Mouse (Mus musculus) thymus, postnatal 0 days (tissue): ENCODE measurements around the gene Frrs1. TPM values are rescaled to one million over a fixed set of nuclear protein-coding genes. Genes with fewer than 3 reads are reported as not detected.

Source experiments
- DNase-seq: peaks from one replicate; pipeline ENCODE4 v3.0.0-alpha.2; 2015; ENCODE audit warnings: low spot score
- polyA plus RNA-seq: library from polyadenylated mRNA; unstranded; fragments of >200 nt; fragmentation: Nextera tagmentation; extraction: Ambion mirVana; gene quantifications from 2 replicates; pipeline ENCODE4 v1.2.1, GENCODE M21; 2015

The Frrs1 gene
- polyA plus RNA-seq, 1 experiment from 2014 or later: 14.9 TPM

DNA sequence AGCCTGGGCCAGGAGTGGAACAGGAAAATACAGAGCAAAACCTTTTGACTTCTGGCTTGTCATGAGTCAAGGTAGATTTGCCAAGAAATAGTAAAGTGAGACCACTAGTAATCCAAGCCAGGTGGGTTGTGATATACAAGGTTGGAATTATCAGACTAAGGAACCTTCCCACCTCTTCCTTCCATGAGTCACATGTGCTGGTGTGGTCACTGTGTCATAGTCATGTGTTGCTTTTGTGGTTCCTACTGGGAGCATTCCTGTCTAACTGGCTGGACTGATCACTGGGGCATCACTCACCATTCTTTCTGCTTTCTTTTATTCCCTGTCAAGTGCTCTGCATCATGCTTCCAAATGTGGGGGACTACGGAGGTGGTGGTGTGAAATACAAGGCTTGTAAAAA is 11.2 kb upstream of the Frrs1 start:
- DNase-seq: no peak

DNA sequence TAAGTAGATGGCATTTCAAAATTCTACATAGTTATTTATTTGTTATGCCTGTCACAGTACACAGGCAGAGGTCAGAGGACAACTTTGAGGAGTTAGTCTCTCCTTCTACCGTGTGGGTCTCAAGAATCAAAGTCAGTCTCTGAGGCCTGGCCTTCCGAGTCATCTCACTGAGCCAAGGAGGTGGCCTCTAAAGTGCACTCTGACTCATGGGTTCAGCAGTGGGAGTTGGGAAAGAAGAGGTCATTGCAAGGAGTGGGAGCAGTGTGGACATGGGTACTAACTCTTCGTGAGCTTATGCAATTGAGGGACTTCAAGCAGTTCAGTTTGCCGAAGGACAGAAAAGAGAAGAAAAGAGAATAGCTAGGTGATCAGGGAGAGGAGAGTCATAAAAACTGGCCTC is 10.3 kb upstream of the Frrs1 start:
- DNase-seq: no peak

DNA sequence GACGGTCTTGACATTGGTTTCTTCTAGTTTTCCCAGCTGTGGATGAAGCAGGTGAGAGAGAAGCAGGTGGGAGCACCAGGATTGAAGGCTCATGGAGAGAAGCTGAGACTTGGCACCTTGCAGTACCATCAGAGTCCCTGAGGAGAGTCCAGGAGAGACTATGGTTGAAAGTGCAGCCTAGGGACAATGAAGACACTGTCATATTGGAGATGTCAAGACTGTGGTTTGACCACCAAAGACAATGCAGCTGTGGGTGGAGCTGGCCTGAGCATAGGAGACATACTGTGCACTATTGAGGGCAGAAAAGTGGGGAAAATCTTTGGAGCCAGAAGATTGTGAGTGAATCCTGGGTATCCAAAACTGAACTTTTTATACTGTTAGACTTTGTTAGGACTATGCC is 8.9 kb upstream of the Frrs1 start:
- DNase-seq: no peak

DNA sequence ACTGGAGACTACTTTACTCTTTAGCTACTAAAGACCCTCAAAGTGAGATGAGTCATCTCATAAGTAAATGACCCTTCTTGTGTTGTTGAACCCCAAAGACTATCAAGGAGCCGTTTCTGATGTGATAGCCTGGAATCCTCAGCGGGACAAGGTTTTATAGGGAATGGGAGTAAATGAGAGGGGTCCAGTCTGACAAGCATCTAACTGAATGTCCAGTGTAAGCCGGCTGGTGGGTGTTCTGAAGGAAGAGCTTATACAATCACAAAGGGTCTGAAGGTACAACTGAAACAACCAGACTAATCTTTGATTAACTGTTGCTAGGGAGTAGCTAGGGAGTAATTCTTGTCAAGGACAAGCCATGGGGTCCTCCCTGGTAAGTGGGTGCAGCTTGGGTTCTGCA is 6.8 kb upstream of the Frrs1 start:
- DNase-seq: no peak

DNA sequence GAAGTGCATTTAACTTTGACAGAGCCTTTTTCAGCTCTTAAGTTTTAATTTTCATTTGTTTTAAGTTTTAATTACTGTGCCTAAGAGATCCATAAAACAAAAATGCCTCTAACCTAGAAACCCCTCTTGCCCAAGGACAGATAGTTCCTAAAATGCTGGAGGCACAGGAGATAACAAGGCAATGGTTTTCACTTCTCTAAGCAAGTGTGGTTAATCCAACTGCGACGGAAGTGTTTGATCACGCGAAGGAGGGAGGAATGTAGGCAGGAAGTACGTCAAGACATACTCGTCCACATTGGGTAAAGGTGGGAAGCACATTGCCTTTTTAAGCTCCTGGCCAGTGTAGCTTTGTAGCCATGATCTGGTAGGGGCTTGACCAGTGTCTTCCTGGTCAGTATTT is 1.7 kb upstream of the Frrs1 start:
- no peak for DNase-seq

DNA sequence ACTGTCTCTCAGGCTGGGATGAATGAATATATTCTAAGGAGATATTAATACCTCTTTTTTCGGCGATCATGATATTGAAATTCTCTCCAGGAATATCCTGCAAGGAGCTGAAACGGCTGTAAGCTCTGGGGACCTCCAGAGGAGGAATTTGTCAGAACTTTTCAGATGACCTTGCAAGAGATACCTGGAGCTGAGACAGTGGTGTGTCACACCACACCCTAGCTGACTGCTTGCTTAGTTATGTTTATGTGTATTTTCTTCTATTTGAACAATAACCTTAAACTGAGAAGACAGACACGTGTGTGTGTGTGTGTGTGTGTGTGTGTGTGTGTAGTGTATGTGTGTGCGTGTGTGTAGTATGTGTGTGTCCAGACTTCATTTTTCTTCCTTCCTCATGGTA is 488 bp downstream of the Frrs1 start:
- DNase-seq: no peak

DNA sequence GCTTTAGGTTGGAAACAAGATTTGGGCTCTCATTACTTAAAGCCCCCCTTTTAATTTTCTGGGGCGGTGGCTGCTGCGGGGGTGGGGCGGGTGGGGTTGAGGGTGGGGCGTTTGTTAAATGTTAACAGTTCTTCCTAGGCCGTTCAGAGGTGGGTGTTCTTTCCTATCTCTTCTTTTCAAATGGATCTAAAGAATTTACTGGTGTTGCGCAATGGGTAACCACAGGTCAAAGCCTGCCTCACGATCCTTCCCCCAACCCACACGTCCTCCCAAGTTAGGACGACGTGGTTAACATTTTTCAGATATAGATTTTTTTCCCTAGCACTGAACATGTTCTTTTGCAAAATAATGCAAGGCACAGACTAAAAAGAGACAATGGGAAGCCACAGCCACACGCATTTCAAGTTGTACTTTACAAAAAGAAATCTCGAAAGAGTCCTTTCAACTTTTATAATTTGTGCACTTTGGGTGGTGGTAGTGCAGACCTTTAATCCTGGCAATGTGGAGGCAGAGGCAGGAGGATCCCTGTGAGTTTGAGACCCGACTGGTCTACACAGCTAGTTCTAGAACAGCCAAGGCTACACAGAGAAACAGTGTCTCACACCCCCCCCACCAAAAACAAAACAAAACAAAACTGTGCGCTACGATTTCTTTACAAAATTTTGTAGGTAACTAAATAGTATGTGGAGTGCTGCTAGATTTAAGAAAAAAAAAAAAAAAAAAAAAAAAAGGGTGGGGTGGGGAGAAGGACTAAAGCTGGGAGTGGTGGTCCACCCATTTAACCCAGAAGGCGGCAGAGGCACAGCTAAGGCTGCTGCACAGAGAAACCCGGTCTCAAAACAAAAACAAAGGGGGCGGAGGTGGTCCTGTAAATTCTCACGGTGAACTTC is 1.3 kb downstream of the Frrs1 start:
- peak; percentile 4 for DNase-seq

DNA sequence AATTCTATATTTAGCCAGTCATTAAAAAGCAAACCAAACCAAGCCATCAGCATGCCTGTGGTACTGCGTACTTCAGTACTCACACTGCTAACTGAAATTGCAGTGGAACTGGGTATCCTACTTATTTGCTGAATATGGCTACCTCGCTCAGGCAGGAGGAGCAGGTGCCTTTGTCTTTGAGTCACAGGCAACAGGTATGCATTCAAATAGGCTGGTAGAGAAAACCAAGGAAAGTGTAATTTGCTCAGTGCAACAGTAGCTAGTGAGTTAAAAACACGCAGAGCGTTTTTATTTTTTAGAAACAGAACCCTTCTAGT is 1.9 kb downstream of the Frrs1 start:
- DNase-seq: no peak

DNA sequence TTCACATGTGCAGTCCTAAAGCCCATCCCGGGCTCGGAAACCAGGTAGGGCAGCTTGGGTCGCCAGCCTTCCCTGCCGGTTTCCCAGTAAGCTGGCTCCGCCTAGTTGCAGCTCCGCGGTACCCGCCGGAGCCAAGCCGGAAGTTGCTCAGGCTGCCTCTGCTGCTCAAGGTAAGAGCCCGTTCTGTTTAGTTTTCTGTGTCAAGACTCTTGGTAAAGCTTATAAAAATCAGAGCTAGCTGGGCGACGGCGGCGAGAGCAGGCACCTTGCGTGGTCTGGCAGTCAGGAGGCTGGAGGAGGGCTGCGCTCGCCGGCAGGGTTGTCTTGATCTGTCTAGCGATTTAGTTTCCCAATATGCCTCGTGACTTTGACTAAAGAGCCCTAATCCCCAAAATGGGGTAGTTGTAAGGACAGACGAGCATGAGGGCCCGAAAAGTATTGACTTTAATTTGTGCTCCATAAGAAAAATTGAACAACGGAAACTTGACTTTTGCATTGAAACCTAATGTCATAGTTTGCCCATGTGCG is 2.3 kb downstream of the Frrs1 start:
- DNase-seq: peak; percentile 78

DNA sequence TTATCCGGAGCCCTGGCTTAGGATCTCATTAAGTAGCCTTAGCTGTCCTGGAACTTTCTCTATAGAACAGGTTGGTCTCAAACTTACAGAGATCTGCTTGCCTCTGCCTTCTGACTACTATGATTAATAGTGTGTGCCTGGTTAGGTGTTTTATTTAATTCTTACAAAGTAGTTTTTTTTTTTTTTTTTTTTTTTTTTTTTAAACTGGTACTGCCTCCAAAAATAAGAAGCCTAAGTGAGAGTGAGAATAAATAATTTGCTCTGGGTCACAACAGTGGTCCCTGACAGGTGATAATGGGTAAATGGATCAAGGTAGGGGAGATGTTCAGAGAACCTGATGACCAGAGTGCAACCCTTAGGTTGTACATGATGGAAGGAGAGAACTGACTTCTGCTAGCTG is 3.4 kb downstream of the Frrs1 start:
- DNase-seq: no peak

DNA sequence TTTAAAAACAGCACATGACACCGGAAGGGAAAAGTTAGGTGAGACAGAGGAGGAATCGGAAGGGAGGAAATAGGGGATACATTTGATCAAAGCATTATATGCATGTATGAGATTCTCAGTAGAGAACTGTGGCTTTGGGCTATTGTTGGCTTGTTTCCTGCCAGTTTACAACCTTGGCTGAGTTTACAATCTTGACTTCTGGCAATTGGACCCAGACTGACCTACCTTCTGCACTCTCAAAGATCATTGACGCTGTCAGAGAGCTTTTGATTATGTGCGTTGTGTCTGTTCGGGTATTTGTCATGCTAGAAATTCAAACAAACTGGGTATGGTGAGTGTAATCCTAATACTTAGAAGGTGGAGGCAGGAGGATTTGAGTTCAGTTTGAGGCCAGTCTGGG is 5.2 kb downstream of the Frrs1 start:
- no peak for DNase-seq

DNA sequence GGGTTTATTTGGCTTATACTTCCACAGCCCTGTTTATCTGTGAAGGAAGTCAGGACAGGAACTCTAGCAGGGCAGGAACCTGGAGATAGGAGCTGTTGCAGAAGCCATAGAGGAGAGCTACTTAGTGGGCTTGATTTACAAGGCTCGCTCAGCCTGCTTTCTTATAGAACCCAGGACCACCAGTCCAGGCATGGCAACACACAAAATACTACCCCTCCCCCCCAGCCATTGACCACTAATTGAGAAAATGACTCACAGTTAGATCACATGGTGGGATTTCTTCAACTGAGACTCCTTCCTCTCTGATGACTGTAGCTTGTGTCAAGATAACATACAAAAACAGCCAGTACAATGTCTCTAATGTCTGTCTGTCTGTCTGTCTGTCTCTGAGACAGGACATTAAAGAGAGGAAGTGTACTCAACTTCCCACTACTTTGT is 6.0 kb downstream of the Frrs1 start:
- DNase-seq: no peak

DNA sequence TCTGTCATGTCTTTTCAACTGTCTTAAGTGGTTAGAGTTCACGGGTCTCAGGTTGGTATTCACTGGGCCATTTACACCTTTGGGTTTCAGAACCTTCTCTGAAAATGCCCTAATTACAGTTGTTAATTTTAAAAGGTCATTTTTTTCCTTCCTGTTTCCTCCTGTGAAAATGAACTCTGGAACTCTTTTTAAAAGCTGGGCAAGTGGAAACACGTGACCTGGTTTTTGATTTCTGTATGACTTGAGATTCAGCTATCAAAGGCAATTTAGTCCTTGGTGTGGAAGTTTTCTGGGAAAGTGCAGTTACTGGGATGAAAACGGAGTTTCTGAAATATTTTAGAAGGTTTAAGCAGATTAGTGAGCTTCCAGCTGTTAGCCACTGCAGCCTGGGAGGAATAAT is 11.1 kb downstream of the Frrs1 start:
- no peak for DNase-seq

DNA sequence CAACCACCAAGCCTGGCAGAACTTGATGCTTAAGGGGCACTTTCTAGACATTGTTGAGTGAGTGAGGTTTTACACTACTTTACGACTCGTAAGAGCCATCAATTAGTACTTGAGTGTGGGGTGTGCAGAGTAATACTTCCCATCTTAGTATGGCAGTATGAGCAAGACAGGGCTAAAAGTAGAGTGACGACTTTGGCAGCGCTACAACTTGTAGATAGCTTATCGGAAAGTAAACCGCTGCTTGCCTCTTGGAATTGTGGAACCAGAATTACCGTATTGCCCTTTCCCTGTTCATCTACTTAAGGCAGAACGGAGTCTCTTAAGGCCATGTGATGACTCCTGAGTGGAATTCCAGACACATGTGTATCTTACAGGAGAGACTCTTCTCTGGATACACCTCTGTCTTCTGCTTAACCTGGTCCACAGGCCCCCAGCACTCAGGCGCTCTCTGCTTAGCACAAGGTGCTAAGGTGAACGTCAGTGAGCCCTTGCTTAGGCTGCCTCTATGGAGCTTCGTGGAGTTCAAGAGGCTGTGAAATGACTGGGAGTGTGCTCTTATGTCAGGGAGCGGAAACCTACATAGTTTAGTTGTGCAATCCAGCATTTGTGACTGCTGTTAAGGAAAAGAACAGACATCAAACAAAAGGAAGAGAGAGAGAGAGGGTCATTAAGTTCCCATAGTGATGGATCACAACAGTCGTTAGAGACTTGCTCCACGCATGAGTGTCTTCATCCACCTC is 23.1 kb downstream of the Frrs1 start:
- no peak for DNase-seq

DNA sequence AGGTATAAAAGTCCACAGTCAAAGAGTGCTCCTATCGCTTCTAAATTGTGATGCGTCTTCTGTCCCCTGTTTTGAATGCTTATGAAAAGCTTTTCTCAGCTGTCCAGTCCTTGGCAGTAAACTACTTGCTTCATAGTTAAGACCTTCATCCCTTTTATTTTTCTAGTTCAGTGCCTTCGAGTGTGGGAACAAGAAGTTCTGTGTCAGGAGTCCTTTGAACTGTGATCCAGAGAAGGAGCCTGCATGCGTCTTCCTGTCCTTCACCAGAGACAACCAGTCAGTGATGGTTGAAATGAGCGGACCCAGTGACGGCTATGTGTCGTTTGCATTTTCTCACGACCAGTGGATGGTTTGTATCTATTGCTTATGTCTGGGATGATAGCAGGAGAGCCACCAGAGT is 25.7 kb downstream of the Frrs1 start:
- DNase-seq: no peak

DNA sequence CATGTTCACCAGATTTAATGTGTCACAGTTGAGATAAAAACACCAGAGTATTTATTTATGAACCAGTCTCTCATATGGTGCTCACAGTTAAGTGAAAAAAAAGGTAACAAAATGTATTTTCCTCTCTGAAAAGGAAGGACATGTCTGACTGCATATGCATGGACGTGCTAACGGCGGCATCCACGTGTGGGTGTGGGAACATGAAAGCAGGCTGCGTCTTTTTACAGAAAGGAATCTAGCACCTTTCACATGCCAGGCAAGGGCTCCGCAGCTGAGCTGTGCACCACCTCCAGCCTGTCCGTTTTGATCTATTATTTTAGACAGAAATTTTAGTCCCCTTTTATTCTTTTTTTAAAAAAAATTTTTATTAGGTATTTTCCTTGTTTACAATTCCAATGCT is 30.1 kb downstream of the Frrs1 start:
- DNase-seq: no peak

DNA sequence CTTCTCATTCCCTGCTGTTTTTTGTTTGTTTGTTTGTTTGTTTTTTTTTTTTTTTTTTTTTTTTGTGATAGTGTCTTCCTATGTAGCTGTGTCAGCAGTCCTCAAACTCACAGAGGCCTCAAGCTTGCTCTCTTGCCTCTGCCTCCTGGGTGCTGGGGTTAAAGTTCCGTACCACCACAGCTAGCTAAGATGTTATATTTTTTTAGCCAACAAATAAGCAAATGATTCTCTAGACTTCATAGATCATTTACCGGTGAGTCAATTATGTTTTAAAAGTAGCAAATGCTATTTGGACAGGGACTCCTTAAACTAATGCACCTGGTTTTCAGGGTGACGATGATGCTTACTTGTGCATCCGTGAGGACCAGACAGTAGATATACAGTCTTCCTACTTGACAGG is 31.3 kb downstream of the Frrs1 start:
- no peak for DNase-seq

DNA sequence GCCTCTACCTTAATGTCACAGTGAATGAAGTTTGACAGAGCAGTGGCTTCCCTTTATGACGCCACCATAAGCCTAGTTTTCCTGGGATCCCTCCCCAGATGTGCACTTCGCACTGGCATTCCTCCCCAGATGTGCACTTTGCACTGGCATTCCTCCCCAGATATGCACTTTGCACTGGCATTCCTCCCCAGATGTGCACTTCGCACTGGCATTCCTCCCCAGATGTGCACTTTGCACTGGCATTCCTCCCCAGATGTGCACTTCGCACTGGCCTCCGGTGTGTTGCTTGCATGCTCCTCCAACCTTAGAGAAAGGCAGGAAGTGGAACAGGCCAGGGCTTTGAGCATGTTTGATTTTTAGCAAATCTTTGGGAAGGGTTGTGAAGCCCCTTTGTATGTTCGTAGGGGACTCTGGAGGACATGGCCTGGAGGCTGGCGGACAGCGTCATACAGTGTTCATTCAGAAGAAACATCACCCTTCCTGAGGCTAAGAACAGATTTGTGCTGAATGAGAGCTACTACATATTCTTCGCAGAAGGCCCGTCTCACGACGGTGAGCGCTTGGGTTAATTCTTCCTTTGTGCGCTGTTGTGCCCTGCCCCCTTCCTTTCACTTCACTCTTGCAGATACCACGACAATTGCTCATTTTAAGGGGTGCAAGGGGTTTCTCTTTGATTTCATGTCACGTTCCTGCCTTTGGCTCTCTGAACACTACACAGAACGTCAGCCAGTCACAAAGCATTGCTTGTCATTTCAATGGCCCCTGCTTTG is 32.4 kb downstream of the Frrs1 start:
- DNase-seq: no peak

DNA sequence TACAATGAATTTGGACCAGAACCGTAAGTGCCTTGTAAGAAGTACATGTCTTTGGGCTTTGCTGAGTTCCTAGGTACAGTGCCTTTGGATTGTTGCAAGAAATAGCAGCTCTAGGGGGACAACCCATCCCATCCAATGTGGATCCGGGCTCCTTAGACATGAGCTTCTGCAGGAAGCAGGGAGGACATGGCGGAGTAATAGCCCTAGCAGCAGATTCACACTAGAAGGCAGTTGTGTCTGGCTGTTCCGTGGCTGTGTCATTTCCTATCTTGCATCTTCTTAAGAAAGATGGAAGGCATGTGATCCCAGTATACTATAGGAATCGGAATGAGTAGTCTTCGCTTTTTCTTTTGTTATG is 32.9 kb downstream of the Frrs1 start:
- no peak for DNase-seq

DNA sequence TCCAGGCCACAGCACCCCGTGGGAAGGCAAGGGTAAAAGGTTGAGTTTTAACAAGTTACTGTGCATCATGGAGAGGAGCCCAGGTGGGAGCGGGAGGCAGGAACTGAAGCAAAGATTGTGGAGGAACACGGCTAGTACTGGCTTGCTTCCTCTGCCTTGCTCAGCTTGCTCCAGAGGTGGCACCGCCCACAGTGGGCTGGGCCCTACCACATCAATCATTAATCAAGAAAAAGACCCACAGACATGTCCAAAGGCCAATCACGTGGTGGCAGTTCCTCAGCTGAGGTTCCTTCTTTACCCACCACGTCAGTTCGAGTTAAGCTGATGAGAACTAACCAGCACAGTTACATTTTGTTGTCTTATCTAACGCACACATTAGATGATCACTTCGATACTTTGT is 33.6 kb downstream of the Frrs1 start:
- peak; percentile 4 for DNase-seq

DNA sequence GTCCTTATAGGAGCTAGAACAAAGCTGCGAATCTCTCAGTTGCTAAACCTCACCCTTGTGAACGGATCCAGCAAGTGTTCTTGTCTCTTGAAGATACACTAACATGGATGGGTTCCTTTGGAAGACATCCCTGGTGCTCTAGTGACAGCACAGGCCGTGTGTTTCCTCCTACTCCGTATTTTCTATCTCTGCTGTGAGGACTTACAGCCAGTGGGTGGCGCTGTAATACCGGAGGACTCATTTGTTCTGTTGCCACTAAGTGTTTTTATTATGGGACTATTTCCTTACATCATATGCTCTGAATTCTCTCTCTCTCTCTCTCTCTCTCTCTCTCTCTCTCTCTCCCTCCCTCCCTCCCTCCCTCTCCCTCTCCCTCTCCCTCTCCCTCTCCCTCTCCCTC is 44.9 kb downstream of the Frrs1 start:
- DNase-seq: peak; percentile 7

DNA sequence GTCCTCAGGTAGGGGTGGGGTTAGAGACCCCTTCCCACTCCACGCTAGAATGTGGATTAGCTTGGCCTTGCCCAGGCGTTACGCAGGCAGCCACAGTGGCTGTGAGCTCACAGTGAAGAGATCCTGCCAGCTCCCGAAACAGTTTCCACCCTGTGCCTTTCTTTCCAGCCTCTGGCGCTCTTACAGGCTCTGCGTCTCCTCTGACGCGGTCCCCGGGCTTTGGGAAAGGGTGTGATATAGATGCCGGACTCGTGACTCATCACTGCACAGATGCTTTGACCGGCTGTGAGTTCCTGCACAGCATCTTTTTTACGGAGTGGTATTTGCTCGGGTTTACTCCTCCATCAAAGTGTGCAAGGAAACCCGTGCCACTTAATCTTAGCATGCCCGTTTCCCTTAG is 46.6 kb downstream of the Frrs1 start:
- DNase-seq: no peak
